Mouse (Mus musculus) bone marrow macrophage, adult 2 months (primary cell): ENCODE measurements around the gene Galnt6.

Source experiments
- CTCF ChIP-seq: IDR thresholded peaks from 2 replicates; pipeline ENCODE4 v1.5.1; 2012; ENCODE audit warnings: low read depth, mild to moderate bottlenecking, low read length, moderate library complexity
- POLR2A ChIP-seq: IDR thresholded peaks from 2 replicates; pipeline ENCODE4 v1.6.1; 2012; ENCODE audit warnings: mild to moderate bottlenecking, low read depth, low read length, borderline replicate concordance

- TF ChIP-seq CTCF (no peak), POLR2A (no peak)
These were observed 1.9 kb upstream of the Galnt6 start for GRCm38 (mm10) chr15:100731081-100731480.
